Mouse (Mus musculus) urinary bladder, adult 2 months (tissue): ENCODE measurements around the gene Skil. TPM values are rescaled to one million over a fixed set of nuclear protein-coding genes. Genes with fewer than 3 reads are reported as not detected.

Source experiments
- DNase-seq: peaks from one replicate; pipeline ENCODE4 v3.0.0; 2022; ENCODE audit warnings: low spot score
- polyA plus RNA-seq: library from polyadenylated mRNA; depleted of rRNA; stranded (reverse); fragments of >200 nt; gene quantifications from 2 replicates; pipeline ENCODE4 v1.2.3, GENCODE M21; 2012

Gene Skil
- polyA plus RNA-seq, 1 experiment = 15.0 TPM

DNA sequence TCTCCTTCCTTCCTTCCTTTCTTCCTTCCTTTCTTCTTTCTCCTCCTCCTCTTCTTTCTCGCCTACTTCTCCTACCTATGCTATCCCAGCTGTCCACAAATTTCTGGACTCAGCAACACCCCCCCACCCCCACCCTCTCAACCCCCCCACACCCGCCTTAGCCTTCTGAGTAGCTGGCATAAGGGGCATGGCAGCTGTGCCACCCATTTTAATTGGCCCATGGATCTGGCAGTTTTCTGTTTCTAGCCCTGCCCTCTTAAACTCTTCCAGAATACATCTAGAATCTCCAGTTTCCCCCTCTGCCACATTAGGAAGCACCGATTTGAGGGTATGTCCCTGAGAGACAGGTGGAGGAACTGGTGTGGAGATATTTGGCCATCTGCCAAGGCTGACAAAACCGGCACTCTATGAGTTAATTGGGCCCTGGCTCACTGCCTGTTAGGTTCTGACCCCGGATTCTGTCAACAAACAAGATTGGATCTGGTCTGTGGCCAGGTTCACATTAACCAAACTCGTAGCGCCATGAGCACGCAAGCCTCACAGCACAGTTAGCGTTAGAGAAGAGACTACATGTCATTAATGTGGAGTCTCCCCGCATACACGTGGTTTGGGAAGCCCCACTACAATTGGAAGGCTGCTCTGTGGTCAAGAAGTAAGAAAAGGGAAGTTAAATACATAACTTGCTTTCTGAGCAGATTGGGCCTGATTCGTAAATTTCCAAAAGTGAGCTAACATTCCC, 11.2 kb upstream of the Skil start:
- DNase-seq = peak; percentile 51

DNA sequence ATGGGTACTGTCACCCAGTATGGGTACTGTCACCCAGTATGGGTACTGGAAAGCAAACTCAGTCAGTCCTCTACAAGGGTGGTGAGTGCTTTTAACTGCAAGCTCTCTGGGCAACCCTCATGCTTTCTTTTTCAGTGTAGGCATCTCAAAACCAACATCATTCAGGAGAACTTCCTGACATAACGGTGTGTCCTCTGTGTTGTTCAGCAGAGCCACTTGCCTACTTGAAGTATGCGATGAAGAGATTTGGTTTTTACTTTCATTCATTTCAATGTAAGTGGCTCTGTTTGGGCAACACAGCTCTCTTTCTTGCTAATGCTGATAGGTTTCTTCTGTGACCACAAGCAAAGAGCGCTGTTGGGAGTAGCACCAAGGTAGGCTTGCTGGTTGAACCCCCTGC, 9.9 kb upstream of the Skil start:
- DNase-seq = no peak

DNA sequence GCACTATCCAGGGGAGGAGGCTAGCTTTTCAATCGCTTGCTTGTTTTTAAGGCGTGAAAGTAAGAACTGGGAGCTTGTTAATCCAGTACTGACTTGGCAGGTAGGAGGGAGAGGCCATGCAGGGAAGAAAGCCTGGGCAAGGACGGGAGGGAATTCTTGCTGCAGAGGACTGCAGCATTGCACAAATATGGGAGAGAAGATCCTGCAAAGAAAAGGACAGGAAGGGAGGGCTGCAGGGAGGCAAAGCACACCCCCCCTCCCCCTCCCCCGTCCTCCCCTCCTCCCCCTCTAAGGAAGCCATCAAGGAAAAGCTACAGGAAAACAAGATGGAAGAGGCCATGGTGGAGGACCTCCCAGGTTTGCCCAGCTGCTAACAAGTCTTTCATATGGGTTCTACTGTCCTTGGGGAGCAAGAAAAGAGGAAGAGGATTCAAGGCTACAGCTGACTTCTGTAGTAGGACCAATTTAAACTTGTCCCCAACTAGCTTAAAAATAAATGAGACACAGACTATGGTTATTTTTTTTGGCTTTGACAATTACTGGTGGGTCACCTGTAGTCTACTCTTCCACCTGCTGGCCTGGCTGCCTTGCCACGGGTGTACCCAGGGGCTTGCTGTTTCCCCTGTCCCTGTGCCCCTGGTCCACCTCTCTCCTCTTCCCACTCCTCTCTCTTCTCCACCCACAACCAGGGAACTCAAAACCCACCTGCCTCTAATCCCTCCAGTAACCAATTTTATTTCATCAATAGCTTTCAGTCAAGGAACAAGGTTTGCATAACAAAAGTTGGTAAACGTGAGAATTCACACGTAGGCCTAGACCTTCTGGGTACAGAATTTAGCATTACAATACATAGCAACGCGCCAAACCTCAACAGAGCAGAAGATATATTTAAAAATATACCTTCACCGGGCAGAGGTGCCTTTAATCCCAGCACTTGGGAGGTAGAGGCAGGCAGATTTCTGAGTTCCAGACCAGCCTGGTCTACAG, 5.8 kb upstream of the Skil start:
- no peak for DNase-seq

DNA sequence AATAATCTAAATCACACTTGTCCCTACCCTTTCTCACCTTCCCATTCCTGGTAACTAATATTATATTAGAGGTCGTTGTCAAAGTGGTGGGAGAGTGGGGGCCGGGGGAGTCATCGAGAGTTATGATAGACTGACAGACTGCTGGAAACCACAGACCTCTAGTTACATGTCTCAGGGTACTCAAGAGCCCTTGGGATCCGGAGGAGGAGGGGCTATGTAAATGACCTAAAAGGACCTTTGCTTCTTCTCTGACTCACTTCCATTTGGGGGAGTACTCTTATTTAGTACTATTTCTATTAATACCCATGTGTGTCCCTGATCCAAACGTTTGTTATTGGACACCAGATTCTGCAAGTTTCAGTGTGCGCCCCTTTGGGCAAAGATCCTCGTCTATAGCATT, 4.9 kb upstream of the Skil start:
- DNase-seq = no peak

DNA sequence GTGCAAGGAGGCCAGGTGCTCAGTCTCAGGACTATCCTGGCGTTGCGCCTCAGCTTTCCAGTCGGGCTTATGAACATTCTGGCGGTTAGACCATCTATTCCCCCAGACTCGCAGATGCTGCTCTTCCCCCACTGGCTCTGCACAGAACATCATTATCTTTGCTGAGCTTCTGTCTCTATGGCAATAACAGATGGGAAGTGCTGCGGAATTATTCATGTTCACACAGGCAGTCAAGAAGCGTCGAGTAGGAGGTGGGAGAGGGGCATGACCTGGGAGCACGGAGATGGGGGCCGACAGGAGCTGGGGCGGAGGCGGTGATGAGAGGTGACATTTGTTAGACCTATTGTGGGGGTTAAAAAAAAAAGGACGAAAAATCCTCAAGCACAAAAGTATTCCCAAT, 1.7 kb upstream of the Skil start:
- DNase-seq = no peak

DNA sequence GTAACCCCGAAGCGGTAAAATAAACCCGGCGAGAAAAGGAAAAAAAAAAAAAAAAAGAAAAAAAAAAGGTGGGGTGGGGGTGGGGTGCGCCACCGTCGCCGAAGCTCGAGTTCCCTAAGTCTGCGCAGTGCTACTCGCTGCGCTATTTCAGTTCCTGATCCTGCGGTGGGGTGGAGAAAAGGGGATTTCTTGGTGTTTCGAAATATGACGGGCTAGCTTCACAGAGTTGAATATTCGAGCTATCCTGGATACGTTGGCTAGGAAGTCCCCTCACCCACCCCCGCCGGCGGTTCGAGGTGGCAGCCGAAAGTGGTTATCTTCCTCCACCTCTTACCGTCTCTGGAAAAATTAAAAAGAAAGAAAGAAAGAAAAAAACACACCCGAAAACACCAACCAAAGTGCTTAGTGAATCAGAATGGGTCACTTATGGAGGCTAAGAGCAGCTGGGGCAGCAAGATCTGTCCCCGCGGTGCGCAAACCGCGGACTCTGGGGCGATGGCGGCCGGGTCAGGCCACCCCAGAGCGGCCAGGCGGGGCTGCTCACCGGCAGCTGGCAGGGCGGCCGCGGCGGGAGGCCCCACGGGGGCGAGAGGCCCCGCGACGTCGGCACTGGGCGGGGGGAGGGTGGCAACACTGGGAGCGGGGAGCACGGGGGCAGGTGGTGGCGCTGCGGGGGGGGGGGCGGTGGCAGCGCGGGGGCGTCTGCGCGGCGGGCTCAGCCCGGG, 1.1 kb upstream of the Skil start:
- DNase-seq = peak; percentile 58

DNA sequence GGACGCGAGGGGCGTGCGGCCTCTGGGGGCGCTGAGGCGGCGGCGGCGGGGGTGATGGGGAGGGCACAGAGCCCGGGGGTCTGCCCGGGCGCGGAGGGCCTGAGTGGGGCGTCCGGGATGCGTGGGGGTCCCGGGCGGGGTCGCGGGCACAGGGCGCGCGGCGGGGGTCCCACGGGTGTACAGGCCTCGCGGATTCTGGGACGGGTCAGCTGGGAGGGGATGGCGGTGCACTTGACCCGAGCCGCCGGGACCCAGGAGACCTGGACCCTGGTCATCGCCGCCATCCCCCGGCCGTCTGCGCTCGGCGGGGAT, 277 bp downstream of the Skil start:
- DNase-seq = no peak

DNA sequence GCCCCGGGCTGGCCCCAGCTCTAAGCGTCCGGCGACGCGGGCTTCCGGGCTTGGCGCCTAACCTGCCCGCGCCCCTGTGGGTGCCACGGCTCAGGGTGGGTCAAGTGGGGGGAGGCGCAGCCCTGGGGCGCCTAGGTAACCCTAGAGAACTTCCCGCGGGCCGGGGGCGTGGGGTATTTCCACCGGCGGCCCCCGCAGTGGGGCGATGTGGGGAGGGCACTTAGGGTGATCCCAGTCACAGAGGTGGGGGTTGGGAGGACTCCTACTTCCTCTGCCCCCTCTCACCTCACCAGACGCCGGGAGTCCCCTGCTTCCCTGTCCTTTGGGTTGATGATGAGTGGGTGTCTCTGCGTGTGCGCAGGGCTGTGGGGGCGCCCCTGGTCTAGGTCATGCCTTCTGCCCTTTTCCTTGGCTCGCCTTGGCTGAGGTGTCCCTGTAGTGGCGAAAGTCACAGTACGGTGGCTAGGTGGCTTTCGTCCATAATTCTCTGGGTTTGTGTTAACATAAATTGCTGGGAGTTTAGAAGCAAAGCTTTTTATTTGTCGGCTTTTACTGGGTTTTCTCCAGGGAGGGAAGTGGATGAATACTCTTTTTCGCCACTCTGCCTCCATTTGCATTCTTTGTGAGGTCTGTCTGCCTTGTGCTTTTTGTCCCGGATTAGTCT, 765 bp downstream of the Skil start:
- peak; percentile 60 for DNase-seq

DNA sequence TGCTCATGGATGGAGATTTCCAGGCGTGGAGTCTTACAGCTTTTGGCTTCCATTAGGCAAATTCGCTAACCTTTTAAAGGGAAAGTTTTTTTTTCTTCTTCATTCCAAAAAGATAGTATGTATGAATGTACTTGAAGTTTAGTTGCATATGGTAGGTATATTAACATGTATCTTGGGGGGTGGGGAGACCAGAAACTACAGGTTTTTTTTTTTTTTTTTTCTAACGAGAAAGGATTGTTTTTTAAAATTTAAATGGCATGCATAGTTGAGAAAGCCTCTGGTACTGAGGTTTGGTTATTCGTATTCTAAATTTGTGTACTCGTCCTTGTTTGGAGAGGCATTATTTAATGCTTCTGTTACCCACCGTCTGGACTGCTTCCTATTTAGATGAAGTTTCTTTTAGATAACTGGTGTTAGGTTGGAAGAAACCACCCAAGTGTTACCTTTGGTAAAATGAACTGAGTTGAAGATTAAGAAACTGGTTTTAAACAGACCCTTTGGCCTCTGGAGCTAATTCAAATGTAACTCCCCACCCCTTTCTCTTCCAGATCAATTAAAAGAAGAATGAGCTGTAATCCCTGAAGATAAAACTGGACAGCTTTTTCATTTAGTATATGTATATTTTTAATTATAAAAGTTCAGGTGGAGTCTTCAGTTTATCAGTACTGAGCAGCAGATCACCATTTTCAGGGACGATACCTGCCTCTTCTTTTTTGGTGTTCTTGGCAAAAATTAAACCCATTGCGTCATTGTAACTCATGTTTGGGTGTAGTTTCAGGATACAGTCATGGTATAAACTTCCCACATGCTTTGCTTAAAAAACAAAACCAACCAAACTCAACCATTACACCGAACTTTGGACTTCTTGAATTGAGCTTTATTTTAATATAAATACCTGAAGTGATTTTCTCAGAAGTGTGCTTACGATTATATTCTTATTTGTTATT, 1.6 kb downstream of the Skil start:
- DNase-seq = no peak

DNA sequence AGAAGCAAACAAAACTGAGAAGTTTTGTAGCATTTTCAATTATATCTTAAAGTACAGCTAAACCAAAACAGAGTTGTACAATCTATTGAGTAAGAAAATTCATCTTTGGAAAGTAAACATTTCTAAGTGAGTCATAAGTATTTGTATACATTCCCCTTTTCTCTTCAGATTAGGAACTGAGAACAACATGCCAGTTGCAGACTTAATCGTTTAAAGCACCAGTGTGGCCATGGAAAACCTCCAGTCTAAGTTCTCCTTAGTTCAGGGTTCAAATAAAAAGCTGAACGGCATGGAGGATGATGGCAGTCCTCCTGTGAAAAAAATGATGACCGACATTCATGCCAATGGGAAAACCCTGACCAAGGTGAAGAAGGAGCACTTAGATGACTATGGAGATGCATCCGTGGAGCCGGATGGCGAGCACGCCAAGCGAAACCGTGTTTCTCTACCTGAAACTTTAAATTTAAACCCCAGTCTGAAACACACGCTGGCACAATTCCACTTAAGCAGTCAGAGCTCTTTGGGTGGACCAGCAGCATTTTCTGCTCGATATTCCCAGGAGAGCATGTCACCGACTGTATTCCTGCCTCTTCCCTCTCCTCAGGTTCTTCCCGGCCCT, 2.4 kb downstream of the Skil start:
- DNase-seq = no peak

DNA sequence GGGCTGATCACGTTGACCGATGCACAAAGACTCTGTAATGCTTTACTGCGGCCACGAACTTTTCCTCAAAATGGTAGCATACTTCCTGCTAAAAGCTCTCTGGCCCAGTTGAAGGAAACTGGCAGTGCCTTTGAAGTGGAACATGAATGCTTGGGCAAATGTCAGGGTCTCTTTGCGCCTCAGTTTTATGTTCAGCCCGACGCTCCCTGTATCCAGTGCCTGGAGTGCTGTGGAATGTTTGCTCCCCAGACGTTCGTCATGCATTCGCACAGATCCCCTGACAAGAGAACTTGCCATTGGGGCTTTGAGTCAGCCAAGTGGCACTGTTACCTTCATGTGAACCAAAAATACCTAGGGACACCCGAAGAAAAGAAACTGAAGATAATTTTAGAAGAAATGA, 3.1 kb downstream of the Skil start:
- no peak for DNase-seq

DNA sequence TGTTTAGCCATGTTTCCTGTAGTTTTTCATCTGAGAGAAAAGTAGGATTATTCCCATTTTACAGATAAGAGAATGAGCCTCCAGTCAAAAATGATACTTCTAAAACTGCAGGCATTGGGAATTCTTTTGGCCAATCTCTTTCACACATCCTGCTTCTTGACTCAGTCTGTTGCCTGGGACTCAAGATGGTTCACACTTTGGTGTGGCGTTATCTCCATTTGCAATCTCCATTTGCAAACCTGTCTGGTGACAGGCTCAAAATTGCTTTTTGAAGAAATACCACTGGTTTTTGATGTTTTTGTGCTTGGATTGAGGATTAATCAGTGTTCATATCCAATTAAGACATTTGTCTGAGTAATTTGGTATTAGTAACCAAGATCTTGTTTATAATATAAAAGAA, 3.7 kb downstream of the Skil start:
- DNase-seq = no peak

DNA sequence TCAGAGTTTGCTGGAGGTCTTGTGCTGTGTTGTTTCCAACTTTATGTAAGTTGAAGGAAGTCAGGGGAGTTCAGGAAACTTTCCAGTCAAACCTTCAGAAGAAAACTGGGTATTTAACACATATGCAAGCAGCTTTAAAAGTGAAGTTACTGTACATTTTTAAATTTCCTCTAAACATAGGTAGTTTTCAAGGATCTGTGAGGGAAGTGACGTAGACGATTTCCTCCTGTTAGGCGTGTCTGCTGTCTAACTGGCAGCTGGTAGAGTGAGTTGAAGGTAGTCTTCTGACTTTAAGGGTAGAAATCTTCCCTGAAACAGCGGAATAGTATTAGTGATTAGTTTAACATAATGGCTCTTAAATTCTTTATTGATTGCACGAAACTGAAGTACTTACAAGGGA, 5.2 kb downstream of the Skil start:
- DNase-seq = no peak

DNA sequence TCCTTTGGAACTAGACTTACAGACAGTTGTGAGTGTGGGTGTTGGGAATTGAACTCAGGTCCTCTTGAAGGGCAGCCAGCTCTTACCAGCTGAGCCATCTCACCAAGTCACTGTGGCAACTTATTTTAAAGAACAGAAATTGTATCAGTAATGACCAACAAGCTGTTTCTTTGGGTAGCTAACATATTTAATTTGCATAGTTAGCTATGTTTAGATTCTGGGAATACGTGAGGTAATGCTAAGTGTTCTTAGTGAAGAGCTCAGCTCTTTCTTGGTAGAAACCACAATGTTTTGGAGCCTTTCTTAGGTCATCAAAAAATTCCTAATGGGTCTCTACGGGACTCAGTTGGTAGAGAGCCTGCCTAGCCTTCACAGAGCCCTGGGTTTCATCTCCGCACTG, 5.9 kb downstream of the Skil start:
- no peak for DNase-seq

DNA sequence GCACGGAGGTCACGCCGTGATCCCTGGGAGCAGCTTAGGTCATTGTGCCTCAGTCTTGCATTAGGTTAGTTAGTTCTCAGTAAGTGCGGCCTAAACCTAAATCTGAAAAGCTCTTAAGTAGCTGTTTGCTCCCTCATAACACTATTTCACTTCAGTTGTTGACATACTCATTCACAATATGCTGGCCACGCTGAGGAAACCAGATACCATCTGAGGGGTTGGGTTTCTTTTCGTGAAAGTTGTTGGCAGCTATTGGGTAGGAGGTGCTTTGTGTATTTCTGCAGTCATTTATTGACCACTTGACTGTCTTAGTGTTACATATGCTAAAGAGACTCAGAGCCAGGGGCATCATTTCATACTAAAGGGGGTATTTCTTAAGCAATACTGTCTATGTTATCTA, 10.1 kb downstream of the Skil start:
- no peak for DNase-seq

DNA sequence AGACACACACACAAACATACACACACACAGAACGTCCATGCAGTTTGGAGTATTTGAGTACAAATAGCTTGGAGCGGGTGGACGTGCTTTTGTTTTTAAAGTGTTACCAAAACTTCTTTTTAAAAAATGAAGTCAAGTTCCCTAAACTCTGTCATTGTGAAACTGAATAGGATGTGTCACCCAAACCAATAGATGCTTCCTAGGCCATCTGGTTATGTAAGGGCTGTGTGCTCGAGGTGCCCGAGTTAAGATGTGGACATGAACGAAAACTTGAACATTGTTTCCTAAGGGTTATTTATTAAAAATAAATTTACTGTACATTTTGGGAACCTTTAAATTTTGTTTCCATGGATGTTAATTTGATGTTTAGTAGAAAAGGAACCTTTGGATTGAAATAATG, 11.7 kb downstream of the Skil start:
- DNase-seq = no peak

DNA sequence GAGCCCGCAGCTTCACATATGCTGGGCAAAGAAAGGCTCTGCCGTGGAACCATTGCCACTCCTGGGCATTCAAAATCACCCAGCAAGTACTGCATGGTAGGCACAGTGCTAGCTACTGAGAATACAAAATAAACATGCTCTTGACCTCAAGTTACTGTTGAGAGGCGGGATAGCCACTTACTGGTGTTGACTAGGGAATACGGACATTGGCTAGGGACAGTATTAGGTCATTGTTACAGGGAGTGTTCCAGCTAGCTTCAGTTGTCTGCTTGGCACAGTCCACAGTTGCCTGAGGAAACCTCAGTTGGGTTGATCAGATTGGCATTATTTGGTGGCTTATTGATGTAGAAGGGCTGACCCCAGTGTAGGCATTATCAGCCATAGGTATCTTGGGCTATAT, 12.8 kb downstream of the Skil start:
- DNase-seq = no peak

DNA sequence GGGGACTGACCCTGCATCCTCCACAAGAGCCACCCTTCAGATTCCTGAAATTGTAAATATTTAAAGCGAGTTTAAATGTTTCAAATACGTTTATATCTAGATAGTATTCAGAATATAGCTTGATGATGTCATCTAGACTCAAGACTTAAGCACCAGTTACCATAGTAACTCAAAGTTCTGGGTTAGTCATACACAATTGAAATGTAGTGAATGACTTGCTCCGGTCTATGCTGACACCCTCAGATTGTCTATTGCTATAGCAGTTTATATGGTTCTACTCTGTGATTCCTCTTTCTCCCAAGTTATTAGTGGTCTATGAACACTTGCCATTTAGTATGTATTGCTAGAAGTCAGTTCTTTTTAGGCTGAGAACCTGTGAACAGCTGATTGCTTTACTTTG, 14.2 kb downstream of the Skil start:
- DNase-seq = no peak

DNA sequence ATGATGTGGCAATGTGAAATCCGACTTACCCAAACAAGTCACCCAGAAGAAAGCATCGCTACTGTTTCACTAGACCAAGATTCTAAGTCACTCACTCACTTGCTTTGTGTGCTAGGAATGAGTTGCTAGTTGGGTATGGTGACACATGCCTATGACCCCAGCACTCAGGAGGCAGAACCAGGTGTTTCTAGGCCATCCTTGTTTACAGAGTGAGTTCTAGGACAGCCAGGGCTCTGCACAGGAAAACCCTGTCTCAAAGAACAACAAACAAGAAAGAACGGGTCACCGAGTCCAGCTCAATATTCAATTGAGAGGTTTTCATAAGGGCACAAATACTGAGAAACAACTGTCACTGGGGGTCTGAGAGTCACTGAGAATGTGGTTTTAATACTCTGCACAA, 28.2 kb downstream of the Skil start:
- no peak for DNase-seq

DNA sequence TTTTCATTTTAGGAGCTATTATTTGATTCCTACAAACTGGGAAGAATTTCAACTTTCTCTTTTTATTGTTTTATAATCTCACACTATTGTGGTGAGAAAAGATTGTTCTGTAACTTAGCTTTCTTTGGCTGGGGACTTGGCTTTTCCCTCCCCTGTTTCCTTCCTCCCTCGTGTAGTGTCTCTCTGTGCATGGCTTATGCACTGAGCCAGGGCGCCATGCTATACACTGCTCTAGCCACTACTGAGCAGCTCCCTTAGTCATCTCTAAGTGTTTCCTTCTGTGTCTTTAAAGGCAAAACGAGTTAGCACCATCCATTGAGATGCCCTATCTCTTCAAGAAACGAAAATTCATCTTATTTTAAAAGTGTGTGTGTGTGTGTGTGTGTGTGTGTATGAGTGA, 31.4 kb downstream of the Skil start:
- DNase-seq = no peak

DNA sequence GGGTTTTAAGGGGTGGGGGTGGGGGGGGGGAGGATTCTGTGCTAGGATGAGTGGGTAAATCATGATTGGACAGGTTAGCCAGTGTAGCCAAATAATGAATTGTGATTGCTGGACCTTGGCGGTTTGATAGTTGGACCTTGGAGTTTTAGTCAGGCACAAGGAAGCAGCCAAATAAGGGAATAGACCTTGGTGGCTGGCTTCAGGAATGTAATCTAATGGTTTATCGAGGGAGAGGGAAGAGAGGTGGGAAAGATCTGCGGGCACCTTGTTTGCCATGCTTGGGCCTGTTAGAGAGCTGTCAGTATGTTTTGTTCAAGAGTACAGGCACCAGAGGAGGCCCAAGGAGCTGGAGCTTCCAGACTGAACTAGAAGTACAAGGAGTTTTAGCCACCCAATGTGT, 32.0 kb downstream of the Skil start:
- DNase-seq = no peak
